Mouse (Mus musculus) neural tube, embryonic 14.5 days (tissue): ENCODE measurements around the gene Ptpre. TPM values are rescaled to one million over a fixed set of nuclear protein-coding genes. Genes with fewer than 3 reads are reported as not detected.

Experiments
- ATAC-seq: fragments of 200-750 bp; cut with Nextera tagmentation; 2 replicates; pipeline ENCODE4 v1.8.0; 2017; ENCODE audit warnings: low read depth, mild to moderate bottlenecking, moderate TSS enrichment, moderate library complexity
- H3K27ac ChIP-seq: fragments of 300-500 bp; sonication (generic); 2 replicates; pipeline ENCODE4 v1.5.1; 2014; ENCODE audit warnings: low read depth, mild to moderate bottlenecking, control low read depth, low read length, moderate library complexity, mixed read lengths
- H3K27me3 ChIP-seq: fragments of 300-500 bp; sonication (generic); 2 replicates; pipeline ENCODE4 v1.6.1; 2014; ENCODE audit warnings: low read length; ENCODE audit not compliant: control insufficient read depth, insufficient read depth
- H3K36me3 ChIP-seq: fragments of 300-500 bp; sonication (generic); 2 replicates; pipeline ENCODE4 v1.6.1; 2014; ENCODE audit warnings: low read length, mixed read lengths; ENCODE audit not compliant: control insufficient read depth, insufficient read depth
- H3K4me1 ChIP-seq: fragments of 300-500 bp; sonication (generic); 2 replicates; pipeline ENCODE4 v1.6.1; 2014; ENCODE audit warnings: low read length; ENCODE audit not compliant: control insufficient read depth, insufficient read depth
- H3K4me2 ChIP-seq: fragments of 300-500 bp; sonication (generic); 2 replicates; pipeline ENCODE4 v1.6.1; 2014; ENCODE audit warnings: mild to moderate bottlenecking, low read depth, low read length, control low read depth
- H3K4me3 ChIP-seq: fragments of 300-500 bp; sonication (generic); 2 replicates; pipeline ENCODE4 v1.5.1; 2014; ENCODE audit warnings: low read depth, low read length, control low read depth, mixed read lengths
- H3K9ac ChIP-seq: fragments of 300-500 bp; sonication (generic); replicated peaks from 2 replicates; pipeline ENCODE4 v1.6.1; 2014; ENCODE audit warnings: low read depth, mild to moderate bottlenecking, control low read depth, low read length, mixed read lengths
- H3K9me3 ChIP-seq: fragments of 300-500 bp; sonication (generic); 2 replicates; pipeline ENCODE4 v1.6.1; 2016; ENCODE audit warnings: low read length; ENCODE audit not compliant: control insufficient read depth
- WGBS: fragments of 180-500 bp; shearing (Covaris S2); extraction: QIAGEN DNeasy Blood & Tissue Kit; methylation state at CpG from one replicate; pipeline ENCODE4 v1.1.7; 2014; 5-methylcytosine and 5-hydroxymethylcytosine counted together
- polyA plus RNA-seq: library from polyadenylated mRNA; unstranded; fragments of >200 nt; fragmentation: Nextera tagmentation; extraction: Ambion mirVana; gene quantifications from 2 replicates; pipeline ENCODE4 v1.2.1, GENCODE M21; 2014

Ptpre gene
- polyA plus RNA-seq, 1 experiment from 2014 or later = 15.4 TPM

DNA sequence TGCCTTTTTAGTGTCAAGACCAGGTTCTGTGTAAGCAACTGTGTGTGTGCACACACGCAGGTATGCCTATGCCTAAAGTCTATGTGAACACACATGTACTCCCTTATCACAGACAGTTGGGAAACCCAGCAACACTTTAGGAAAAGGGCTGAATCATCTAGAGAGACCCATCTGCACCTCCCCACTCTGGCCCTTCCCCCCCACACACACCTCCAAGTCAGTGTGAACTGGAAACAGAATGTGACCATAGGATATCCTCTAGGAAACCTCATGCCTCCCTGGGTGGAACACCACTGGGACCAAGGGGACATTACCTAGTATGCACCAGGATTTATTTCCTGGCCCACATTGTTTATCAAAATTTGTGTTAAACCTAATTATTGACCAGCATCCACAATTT lies 112.0 kb downstream of the Ptpre start:
- H3K27me3 ChIP-seq = no peaks in the 10 kb centered on the region
- H3K4me2 ChIP-seq = no peak overlapping the region
- no peaks in the 10 kb centered on the region for H3K9me3 ChIP-seq
- ATAC-seq = no peak
- WGBS = 96% methylated on average over 1 of the region's 1 CpGs
- no peaks in the 10 kb centered on the region for H3K4me1 ChIP-seq
- no peak overlapping the region for H3K4me3 ChIP-seq
- no peak overlapping the region for H3K27ac ChIP-seq
- H3K9ac ChIP-seq = no peak overlapping the region
- no peaks in the 10 kb centered on the region for H3K36me3 ChIP-seq

DNA sequence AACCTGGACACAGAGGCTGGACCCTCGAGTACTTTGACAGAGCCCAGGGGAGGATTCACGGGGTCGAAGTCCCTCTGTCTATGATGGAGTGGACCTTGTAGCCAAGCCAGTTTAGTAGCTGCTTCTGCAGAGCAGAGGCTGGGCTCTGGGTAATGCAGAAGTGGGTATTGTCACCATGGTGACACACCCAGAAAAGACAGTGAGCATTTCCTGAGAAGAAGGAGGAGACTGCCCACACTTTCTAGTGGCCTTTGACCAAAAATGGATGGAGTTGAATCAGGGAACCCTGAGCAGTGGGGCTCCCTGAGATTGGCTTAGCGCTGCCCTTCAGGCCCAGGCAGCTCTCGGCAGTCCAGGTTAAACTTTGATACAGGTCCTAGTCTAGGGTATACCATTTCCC lies 112.8 kb downstream of the Ptpre start:
- no peak for ATAC-seq
- no peaks in the 10 kb centered on the region for H3K9me3 ChIP-seq
- no peaks in the 10 kb centered on the region for H3K27me3 ChIP-seq
- H3K4me3 ChIP-seq = no peak overlapping the region
- no peaks in the 10 kb centered on the region for H3K36me3 ChIP-seq
- WGBS = 91% methylated on average over 5 of the region's 5 CpGs
- no peak overlapping the region for H3K9ac ChIP-seq
- H3K4me1 ChIP-seq = no peaks in the 10 kb centered on the region
- no peak overlapping the region for H3K4me2 ChIP-seq
- H3K27ac ChIP-seq = no peak overlapping the region

DNA sequence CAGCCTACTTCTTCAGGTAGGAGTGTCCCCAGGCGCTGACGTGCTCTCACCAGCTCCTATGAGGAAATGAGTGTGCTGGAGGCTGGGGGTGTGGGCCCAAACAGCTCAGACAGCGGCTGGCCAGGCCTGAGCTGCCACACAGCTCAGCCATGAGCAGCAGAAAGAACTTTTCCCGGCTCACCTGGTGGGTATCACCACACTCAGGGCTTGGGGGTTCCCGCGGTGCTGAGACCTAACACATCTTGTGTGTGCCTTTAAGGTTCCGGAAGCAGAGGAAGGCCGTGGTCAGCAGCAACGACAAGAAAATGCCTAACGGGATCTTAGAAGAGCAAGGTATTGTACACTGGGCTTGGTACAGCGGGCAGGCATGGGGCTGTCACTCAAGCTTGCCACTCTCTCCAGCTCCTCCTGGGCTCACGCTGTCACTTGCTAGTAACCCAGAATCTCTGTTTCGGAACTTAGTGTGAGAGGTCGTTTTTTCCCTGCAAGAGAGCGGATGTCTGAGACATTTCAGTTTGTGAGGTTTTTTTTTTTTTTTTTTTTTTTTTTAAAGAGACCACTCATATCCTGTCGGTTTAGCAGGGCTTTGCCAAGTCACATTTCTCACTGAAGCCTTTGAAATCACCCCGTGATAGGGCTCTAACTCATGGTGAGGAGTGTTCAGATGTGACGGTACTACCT lies 114.7 kb downstream of the Ptpre start:
- 74% methylated on average over 18 of the region's 18 CpGs for WGBS
- no peak overlapping the region for H3K4me2 ChIP-seq

DNA sequence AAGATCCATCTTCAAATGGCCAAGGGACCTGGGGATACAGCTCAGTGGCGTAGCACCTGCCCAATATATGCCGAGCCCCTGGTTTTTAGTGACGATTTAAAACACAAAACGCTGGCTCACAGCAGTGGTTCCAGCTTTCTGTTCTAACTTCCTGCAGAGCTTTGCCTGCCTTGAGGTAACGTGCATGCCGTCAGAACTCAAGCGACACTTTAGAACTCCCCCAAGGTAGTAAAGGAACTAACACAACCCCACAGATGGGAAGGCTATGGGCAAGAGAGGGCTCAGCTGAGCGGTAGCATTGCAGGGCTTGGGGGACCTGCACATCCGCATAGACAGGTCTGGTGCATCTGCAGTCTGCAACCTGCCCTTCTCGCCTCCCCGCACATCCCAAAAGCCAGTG lies 115.5 kb downstream of the Ptpre start:
- WGBS = 72% methylated on average over 11 of the region's 11 CpGs
- Histone ChIP-seq H3K27ac (no peak overlapping the region), H3K4me2 (no peak overlapping the region), H3K4me1 (no peaks in the 10 kb centered on the region), H3K9me3 (no peaks in the 10 kb centered on the region), H3K27me3 (no peaks in the 10 kb centered on the region), H3K9ac (no peak overlapping the region), H3K36me3 (no peaks in the 10 kb centered on the region), H3K4me3 (no peak overlapping the region)
- no peak for ATAC-seq

More for the DNA sequence above, 114.7 kb downstream of the Ptpre start:
- no peaks in the 10 kb centered on the region for H3K9me3 ChIP-seq
- no peak overlapping the region for H3K9ac ChIP-seq
- H3K4me1 ChIP-seq = no peaks in the 10 kb centered on the region
- no peaks in the 10 kb centered on the region for H3K36me3 ChIP-seq
- no peaks in the 10 kb centered on the region for H3K27me3 ChIP-seq
- no peak overlapping the region for H3K27ac ChIP-seq
- H3K4me3 ChIP-seq = no peak overlapping the region
- no peak for ATAC-seq

DNA sequence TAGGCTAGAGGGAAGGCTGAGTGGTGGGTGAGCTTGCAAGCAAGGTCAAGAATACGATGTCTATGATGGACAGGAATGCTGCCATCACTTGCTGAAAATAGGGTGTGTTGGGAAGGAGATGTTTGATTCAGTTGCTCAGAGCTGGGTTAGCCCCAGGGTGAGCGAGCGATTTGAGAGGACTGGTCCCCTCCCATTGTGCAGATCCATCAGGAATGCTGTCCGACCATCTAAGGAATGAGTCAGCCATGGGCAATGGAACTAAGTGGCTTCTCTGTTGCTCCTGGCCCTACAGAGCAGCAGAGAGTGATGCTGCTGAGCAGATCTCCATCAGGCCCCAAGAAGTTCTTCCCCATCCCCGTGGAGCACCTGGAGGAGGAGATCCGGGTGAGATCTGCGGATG lies 116.3 kb downstream of the Ptpre start:
- H3K9ac ChIP-seq = no peak overlapping the region
- no peak for ATAC-seq
- H3K27me3 ChIP-seq = no peaks in the 10 kb centered on the region
- H3K36me3 ChIP-seq = no peaks in the 10 kb centered on the region
- H3K4me2 ChIP-seq = no peak overlapping the region
- no peaks in the 10 kb centered on the region for H3K9me3 ChIP-seq
- H3K27ac ChIP-seq = no peak overlapping the region
- WGBS = 87% methylated on average over 7 of the region's 7 CpGs
- H3K4me1 ChIP-seq = no peaks in the 10 kb centered on the region
- no peak overlapping the region for H3K4me3 ChIP-seq

DNA sequence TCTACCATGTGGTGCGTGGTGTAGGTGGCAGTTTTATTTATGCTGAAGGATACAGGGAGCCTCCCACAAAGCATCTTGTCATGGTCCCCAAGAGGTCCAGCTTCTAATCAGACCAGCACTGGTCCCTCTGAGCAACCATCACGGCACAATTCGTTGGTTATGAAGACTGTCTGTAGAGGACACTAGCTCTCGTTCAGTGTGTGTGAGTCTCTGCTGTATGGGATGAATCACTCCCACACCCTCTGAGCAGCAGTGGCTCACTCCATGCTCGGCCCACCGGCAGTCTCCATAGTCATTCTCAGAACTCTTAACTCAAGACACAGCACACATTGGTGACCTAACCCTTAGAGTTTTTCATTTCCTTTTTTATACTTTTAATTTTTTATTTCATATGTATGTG lies 117.0 kb downstream of the Ptpre start:
- Histone ChIP-seq H3K36me3 (no peaks in the 10 kb centered on the region), H3K4me1 (no peaks in the 10 kb centered on the region), H3K9ac (no peak overlapping the region), H3K27ac (no peak overlapping the region), H3K9me3 (no peaks in the 10 kb centered on the region), H3K4me2 (no peak overlapping the region), H3K4me3 (no peak overlapping the region), H3K27me3 (no peaks in the 10 kb centered on the region)
- no peak for ATAC-seq
- WGBS = 89% methylated on average over 6 of the region's 6 CpGs

DNA sequence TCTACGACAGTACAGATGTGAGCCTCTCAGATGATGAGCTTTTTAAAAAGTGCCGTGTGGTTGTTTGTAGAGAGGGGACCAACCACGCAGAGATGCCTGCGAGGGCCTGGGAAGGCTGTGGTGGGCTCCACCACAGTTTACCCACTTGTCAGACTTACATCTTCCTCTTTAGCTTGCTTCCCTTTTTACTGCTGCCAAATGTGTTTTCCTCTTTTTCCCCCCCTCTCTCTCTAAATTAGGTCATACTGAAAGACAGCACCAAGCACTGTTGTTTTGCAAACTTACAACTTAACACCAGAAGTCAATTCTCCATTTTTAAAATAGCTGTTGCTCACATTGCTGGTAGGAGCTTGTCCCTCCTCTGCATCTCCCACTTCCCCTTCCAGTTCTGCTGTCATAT lies 117.8 kb downstream of the Ptpre start:
- H3K9ac ChIP-seq = no peak overlapping the region
- no peaks in the 10 kb centered on the region for H3K4me1 ChIP-seq
- no peaks in the 10 kb centered on the region for H3K36me3 ChIP-seq
- H3K4me2 ChIP-seq = no peak overlapping the region
- H3K27ac ChIP-seq = no peak overlapping the region
- H3K9me3 ChIP-seq = no peaks in the 10 kb centered on the region
- 89% methylated on average over 4 of the region's 4 CpGs for WGBS
- H3K4me3 ChIP-seq = no peak overlapping the region
- H3K27me3 ChIP-seq = no peaks in the 10 kb centered on the region
- no peak for ATAC-seq

DNA sequence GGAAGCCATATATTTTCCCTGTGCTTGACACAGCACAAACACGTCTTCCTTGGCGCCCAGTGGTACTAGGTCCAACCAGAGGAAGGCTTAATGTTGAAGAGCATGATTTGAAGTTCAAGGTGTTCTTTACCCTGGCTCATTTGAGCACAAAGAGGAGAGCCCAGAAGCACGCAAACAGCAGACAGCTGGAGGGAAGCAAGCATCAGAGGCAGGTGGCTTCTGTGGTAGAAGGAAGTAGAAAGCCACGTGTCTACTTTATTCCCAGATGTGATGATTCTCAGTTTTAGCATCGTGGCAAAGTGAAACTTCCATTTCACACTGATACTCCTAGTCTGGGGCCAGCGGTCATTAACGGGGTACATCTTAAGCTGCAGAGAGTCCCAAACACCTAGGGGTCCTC lies 120.9 kb downstream of the Ptpre start:
- Histone ChIP-seq H3K4me3 (no peak overlapping the region), H3K4me1 (no peaks in the 10 kb centered on the region), H3K36me3 (no peaks in the 10 kb centered on the region), H3K27me3 (no peaks in the 10 kb centered on the region), H3K9ac (no peak overlapping the region), H3K4me2 (no peak overlapping the region), H3K9me3 (no peaks in the 10 kb centered on the region), H3K27ac (no peak overlapping the region)
- no peak for ATAC-seq
- 84% methylated on average over 7 of the region's 7 CpGs for WGBS

DNA sequence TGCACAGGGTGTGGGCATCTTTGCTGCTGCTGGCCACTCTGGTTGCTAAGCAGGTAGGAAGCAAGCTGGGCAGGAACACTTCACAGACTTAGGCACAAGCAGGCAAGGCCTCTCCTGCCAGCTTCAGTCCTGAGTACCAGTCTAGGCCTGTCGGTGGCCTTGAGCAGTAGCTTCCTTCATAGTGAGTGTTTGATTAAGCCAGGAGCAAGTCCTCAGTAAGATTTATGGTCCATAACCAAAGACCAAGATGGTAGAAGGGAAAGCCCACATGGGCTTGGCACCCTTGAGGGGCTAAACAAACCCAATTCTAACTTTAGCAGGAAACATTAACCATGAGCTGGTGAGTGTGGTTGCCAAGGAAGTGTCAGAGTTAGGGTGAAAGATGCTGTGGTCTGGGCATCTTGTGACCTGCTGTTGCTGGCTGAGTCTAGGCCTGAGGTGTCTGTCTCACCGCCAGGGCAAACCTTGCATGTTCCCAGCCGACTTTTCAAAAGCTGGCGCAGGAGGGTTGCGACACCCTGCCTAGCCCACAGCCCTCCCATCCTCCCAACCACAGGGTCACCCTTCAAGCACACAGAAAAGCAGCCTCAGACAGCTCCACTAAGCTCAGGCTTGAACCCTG lies 122.1 kb downstream of the Ptpre start:
- ATAC-seq = no peak

More for the DNA sequence above, 122.1 kb downstream of the Ptpre start:
- H3K4me3 ChIP-seq = no peak overlapping the region
- H3K4me1 ChIP-seq = no peaks in the 10 kb centered on the region
- H3K27me3 ChIP-seq = no peaks in the 10 kb centered on the region
- 81% methylated on average over 5 of the region's 5 CpGs for WGBS
- H3K9me3 ChIP-seq = no peaks in the 10 kb centered on the region
- H3K9ac ChIP-seq = no peak overlapping the region
- no peak overlapping the region for H3K4me2 ChIP-seq
- H3K27ac ChIP-seq = no peak overlapping the region
- H3K36me3 ChIP-seq = no peaks in the 10 kb centered on the region
